Mouse (Mus musculus): ENCODE measurements around the gene Zfp945. TPM values are rescaled to one million over a fixed set of nuclear protein-coding genes. Genes with fewer than 3 reads are reported as not detected.
"Not testable (repeated sequence)": the region's sequence is repeated elsewhere in the genome, so short reads cannot be mapped to it uniquely, and the experiment has no call there.

Gene Zfp945
- polyA plus RNA-seq (2015; fragmentation: Nextera tagmentation; extraction: Ambion mirVana) = 22.3 and 24.0 TPM in 2 replicates

DNA sequence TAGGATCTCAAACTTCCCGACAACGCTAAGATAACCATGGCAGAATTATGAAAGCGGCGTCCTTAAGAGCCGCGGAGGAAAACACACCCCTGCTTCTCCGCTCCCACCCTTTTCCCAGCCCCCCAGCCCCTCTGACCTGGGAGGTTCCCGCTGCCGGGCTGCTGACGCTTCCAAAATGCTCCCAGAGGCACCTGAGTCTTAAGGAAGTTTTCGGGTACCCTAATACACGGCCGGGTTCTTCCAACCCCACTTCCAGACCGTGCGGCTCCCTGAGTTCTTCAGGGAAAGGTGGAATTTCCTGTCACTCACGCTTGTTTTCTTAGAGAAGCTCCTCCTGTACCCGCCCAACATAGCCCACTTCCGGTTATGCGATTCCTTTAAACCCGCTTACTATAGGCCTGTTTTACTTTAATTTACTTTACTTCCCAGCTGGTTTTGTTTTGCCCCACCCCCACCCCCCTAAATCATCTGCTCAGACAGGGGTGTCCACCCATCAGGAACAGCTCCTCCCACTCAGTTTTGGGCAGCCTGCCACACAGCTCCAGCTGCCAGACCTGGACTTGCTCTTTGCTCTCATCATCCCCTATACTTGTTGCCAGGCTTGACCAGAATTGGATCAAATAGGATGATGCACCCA lies at the start of gene Zfp945:
Gene Zfp945, minus strand, starts transcription at position 290 of the 637 bp plus-strand sequence.
- no peaks in the 10 kb centered on the region for H3K27me3 ChIP-seq
- H3K4me2 ChIP-seq (replicated peaks) = peak within 1 kb of the TSS; percentile 71
- H3K4me3 ChIP-seq = peak within 1 kb of the TSS; percentile 82
- H3K36me3 ChIP-seq = peaks cover 23% of the 10 kb centered on the region
- ATAC-seq (replicated peaks) = peak; percentile 98
- peak within 1 kb of the TSS; percentile 79 for H3K27ac ChIP-seq (replicated peaks)
- H3K9ac ChIP-seq (replicated peaks) = peak within 1 kb of the TSS; percentile 82
- H3K9me3 ChIP-seq = no peaks in the 10 kb centered on the region
- H3K4me1 ChIP-seq = peaks cover 14% of the 10 kb centered on the region
- WGBS = under 1% methylated on average over 20 of the region's 20 CpGs

DNA sequence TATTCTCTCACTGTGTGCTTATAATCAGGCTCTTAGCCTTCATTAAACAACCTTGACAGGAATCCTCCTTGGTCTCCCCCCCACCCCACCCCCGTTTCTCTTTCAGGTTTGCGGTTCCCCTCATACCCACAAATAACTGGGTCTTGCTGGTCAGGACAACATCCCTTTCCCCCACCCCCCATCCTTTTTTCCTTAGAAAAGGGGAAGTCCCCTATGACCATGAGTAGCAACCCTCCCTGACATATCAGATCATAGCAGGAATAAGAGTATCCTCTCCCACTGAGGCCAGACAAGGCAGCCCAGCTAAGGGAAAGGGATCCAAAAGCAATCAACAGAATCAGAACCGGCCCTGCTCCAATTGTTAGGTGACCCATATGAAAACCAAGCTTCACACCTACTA lies 21.4 kb upstream of the Zfp945 start:
- no peak for ATAC-seq (replicated peaks)
- H3K27ac ChIP-seq (replicated peaks) = no peak overlapping the region
- H3K27me3 ChIP-seq = no peaks in the 10 kb centered on the region
- 86% methylated on average over 3 of the region's 3 CpGs for WGBS
- no peak overlapping the region for H3K9ac ChIP-seq (replicated peaks)
- no peak overlapping the region for H3K4me2 ChIP-seq (replicated peaks)
- H3K9me3 ChIP-seq = peaks cover 10% of the 10 kb centered on the region; the same call in 1 of the 2 replicates
- H3K36me3 ChIP-seq = no peaks in the 10 kb centered on the region
- no peaks in the 10 kb centered on the region for H3K4me1 ChIP-seq
- H3K4me3 ChIP-seq = no peak overlapping the region

DNA sequence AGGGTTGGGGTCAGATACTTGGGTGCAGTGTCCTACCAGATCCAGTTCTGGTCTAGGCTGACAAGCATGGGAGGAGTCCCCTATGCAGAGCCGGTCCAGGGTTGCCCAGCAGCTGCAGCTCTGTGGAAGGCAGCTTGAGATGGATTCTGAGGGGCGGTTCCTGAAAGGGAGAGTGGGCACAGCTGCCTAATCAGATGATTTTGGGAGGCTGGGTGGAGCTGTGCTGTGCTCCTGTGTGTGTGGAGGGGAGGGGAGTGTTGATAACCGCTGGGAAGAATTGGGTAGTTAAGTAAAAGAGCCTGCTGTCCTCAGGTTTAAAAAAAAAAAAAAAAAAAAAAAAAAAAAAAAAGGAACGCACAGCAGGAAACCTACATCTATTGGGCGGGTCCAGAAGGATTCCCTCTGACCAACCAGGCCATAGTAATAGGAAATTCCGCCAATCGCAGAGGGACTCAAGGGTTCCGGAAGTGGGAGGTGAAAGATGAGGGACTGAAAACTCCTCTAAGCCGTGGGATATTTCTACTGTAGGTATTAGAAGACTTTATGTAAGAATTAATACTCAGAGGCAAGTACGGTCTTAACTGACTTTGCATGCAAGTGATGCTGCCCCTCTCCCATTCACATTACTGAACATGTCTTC lies 17.2 kb upstream of the Zfp945 start:
- Histone ChIP-seq H3K36me3 (no peaks in the 10 kb centered on the region), H3K9ac (replicated peaks) (no peak overlapping the region), H3K9me3 (0 out of 2 replicates have a peak, but pooled peaks cover 4% of the 10 kb centered on the region), H3K4me3 (no peak overlapping the region), H3K4me2 (replicated peaks) (no peak overlapping the region), H3K27me3 (no peaks in the 10 kb centered on the region), H3K4me1 (no peaks in the 10 kb centered on the region), H3K27ac (replicated peaks) (no peak overlapping the region)
- no peak for ATAC-seq (replicated peaks)
- 67% methylated on average over 10 of the region's 10 CpGs for WGBS

DNA sequence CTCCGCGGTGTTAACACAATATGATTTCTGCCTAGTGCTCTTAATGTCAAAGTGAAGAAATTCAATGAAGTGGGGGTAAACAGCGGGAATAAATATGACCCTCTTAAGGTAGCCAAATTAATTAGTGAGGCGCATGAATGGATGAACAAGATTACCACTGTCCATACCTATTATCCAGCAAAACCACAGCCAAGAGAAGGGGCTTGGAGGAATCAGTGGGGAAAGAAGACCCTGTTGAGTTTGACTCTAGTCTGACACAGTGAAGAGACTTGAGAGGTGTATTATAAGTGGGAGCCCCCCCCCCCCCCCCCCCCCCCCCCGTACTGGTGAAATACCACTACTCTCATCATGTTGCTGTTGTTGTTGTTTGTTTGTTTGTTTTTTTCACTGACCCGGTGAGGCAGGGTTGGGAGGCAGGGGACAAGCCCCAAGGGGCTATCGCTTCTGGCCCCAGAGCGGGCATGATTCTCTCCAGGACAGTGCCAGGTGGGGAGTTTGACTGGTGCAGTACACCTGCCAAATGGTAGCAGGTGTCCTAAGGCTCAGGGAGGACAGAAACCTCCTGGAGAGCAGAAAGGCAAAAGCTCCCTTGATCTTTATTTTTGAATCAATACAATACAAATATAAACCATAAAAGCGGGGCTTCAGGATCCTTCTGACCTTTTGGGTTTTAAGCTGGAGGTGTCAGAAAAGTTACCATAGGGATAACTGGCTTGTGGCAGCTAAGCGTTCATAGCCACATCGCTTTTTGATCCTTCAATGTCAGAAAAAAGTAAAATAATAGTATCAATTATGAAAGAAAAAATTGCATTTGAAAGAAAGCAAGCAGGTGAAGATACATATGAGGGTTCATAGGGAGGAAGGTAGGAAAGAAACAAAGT lies 10.7 kb upstream of the Zfp945 start:
- H3K27me3 ChIP-seq = no peaks in the 10 kb centered on the region
- H3K4me2 ChIP-seq (replicated peaks) = no peak overlapping the region
- H3K4me3 ChIP-seq = no peak overlapping the region
- ATAC-seq (replicated peaks) = no peak
- 93% methylated on average over 10 of the region's 11 CpGs for WGBS
- no peaks in the 10 kb centered on the region for H3K9me3 ChIP-seq
- H3K36me3 ChIP-seq = no peaks in the 10 kb centered on the region
- H3K9ac ChIP-seq (replicated peaks) = no peak overlapping the region
- no peak overlapping the region for H3K27ac ChIP-seq (replicated peaks)
- H3K4me1 ChIP-seq = no peaks in the 10 kb centered on the region

DNA sequence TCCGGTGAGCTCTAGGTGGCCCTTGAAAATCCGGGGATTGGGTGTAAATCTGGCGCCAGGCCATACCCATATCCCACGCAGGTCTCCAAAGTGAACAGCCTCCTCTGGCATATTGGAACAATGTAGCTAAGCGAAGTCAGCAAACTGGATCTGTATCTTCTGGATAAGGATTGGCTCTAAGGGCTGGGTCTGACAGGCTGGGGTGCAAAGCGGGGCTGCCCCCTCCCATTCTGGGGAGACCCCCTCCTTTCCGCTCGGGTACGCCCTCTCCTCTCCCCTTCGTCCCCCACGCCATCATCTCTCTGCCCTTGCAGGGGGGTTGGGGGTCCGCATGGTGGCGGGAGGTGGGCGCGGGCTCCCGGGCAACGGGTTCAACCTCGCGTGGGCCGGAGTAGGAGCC lies 9.4 kb upstream of the Zfp945 start:
- Histone ChIP-seq H3K27me3 (no peaks in the 10 kb centered on the region), H3K4me2 (replicated peaks) (no peak overlapping the region), H3K4me1 (no peaks in the 10 kb centered on the region), H3K9me3 (no peaks in the 10 kb centered on the region), H3K4me3 (no peak overlapping the region), H3K36me3 (no peaks in the 10 kb centered on the region), H3K9ac (replicated peaks) (no peak overlapping the region), H3K27ac (replicated peaks) (no peak overlapping the region)
- no peak for ATAC-seq (replicated peaks)
- WGBS = 86% methylated on average over 20 of the region's 20 CpGs

DNA sequence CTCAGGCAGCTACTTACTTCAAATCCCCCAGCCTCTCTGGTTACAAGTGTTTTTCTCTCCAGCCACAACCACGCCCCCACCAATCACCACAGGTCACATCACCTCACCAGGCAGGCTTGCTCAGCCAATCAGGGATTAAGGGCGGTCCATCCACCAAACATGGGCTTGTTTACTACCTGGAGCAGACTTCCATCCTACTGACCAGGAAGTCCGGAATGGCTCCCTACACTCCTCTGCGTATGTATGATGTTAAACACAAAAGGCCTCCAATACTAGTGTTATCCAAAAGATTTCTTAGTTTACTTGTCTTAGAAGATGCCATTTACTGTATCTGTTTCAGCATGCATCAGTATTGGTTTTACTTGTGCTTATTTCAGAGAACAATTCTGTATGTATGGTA lies 8.6 kb upstream of the Zfp945 start:
- 91% methylated on average over 4 of the region's 4 CpGs for WGBS
- H3K27me3 ChIP-seq, H3K4me3 ChIP-seq: not testable (repeated sequence)

DNA sequence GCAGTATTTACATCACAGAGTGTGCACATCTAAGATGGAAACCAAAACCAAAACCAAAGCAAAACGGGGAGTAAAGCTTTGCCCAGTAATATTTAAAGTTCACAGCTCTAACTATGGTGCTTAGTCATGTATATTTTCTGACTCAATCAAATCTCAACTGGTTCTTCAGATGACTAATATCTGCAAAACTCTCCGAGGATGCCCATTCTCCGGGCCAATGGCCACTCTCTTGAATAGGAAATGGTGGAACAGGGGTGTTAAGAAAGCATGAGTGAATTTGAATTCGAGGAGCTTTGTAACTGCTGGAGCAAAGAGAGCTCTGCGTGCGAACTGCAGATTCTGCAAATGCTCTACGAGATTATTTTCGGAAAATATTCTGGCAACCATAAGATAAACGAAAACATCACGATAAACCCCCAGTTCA lies 501 bp downstream of the Zfp945 start:
- Histone ChIP-seq H3K36me3 (peaks cover 27% of the 10 kb centered on the region), H3K9ac (replicated peaks) (peak overlapping the region; percentile 82), H3K9me3 (no peaks in the 10 kb centered on the region), H3K4me3 (peak overlapping the region; percentile 82), H3K4me1 (peaks cover 14% of the 10 kb centered on the region), H3K27ac (replicated peaks) (peak overlapping the region; percentile 79), H3K4me2 (replicated peaks) (peak overlapping the region; percentile 71), H3K27me3 (no peaks in the 10 kb centered on the region)
- 2% methylated on average over 10 of the region's 10 CpGs for WGBS
- ATAC-seq (replicated peaks) = peak; percentile 57

More for the DNA sequence above, 8.6 kb upstream of the Zfp945 start:
- ATAC-seq (replicated peaks); H3K27ac ChIP-seq (replicated peaks); H3K36me3 ChIP-seq; H3K9ac ChIP-seq (replicated peaks); H3K4me1 ChIP-seq; H3K4me2 ChIP-seq (replicated peaks); H3K9me3 ChIP-seq: not testable (repeated sequence)

DNA sequence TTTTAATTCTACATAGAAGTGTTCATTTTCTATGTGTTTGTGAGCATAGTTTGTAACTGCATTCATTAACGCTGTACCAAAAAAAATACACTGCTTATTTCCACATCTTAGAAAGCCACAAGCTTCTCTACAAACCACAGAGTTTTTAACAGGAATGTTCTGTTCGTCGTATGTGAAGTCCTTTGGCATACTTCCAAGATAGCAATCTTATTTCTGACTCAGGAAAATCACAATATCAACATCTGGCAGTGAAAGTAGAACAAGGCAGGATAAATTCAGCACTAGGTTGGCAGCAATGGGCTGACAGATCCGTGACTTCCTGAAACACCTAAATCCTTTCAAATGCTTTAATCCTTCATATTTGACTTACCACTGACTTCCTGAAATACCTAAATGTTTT lies 45.8 kb downstream of the Zfp945 start:
- no peak overlapping the region for H3K27ac ChIP-seq (replicated peaks)
- no peaks in the 10 kb centered on the region for H3K27me3 ChIP-seq
- no peak for ATAC-seq (replicated peaks)
- H3K4me3 ChIP-seq = no peak overlapping the region
- H3K4me2 ChIP-seq (replicated peaks) = no peak overlapping the region
- 82% methylated on average over 4 of the region's 4 CpGs for WGBS
- no peak overlapping the region for H3K9ac ChIP-seq (replicated peaks)
- H3K36me3 ChIP-seq = no peaks in the 10 kb centered on the region
- H3K9me3 ChIP-seq = no peaks in the 10 kb centered on the region
- peaks cover 5% of the 10 kb centered on the region for H3K4me1 ChIP-seq

DNA sequence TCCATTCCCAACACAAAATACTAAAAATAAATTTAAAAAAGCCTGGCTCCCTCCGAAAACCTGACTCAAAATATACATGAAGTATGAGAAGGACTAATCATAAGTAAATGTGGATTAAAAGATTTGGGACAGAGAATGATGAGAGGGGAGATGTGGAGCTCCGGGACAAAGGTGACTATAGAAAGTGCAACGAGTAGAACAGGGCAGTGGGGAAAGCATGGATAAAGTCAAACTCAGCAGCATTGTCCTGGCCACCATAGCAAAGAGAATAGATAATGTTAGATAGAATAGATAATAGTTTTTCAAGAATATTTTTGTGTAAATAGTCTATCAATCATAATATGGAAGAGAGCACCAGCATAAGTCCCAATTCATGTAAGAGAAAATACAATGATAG lies 48.7 kb downstream of the Zfp945 start:
- peaks cover 13% of the 10 kb centered on the region for H3K36me3 ChIP-seq
- no peaks in the 10 kb centered on the region for H3K9me3 ChIP-seq
- ATAC-seq (replicated peaks) = no peak
- H3K27me3 ChIP-seq = no peaks in the 10 kb centered on the region
- peak overlapping the region; percentile 44 for H3K4me2 ChIP-seq (replicated peaks)
- H3K27ac ChIP-seq (replicated peaks) = peak overlapping the region; percentile 95
- 58% methylated on average over 3 of the region's 3 CpGs for WGBS
- peak overlapping the region; percentile 76 for H3K9ac ChIP-seq (replicated peaks)
- peak overlapping the region; percentile 71 for H3K4me3 ChIP-seq
- H3K4me1 ChIP-seq = peaks cover 10% of the 10 kb centered on the region

DNA sequence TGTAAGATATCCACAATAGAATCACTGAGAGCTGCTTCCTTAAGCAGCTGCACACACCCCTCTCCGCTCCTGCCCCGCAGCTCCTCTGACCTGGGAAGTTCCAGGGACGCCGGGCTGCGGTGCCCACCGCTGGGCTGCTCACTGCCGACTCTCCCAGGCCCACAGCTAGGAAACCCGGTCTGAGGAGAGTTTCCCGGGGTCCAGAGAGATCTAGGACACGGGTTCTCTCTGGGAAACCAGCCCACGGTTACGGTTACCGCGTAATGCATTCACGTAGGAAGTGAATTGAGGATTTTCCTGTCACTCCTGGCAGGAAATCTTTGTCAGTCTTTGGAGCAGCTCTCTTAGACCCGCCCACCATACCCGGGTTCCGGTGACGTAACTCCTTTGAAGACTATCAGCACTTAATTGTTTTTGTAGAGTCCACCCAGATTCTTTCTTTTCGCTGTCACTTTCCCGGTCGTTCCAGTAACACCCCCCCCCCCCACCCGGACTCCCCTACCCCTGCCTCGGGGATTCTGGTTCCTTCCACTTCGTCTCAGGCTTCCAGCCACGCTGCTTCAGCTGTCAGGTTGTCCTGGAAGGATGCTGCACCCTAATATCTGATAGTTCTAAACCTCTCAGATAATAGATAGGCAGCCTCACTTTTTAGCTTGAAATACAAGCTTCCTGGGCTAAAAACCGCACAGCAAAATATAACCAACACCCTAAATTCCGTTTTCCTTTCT lies 49.3 kb downstream of the Zfp945 start:
- Histone ChIP-seq H3K36me3 (peaks cover 13% of the 10 kb centered on the region), H3K4me2 (replicated peaks) (peak overlapping the region; percentile 44), H3K4me1 (peaks cover 10% of the 10 kb centered on the region), H3K27me3 (no peaks in the 10 kb centered on the region), H3K9me3 (no peaks in the 10 kb centered on the region), H3K27ac (replicated peaks) (peak overlapping the region; percentile 95), H3K4me3 (peak overlapping the region; percentile 71), H3K9ac (replicated peaks) (peak overlapping the region; percentile 76)
- under 1% methylated on average over 28 of the region's 28 CpGs for WGBS
- peak; percentile 98 for ATAC-seq (replicated peaks)

DNA sequence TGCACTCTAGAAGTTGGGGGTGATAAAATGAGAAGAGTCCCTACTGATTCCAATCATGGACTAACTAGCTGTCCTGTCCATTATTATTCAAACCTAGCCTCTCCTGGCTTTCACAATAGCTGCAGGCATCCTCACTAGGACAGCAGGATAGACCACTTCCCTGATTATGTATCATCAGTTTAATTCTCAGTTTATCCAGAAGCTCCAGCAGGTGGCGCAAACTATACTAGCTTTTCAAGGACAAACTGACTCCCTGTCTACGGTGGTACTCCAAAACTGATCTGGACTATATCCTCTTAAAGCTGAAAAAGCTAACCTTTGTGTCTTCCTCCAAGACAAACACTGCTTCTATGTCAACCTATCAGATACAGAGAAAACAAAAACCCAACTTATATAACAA lies 67.2 kb downstream of the Zfp945 start:
- ATAC-seq (replicated peaks) = no peak
- H3K4me2 ChIP-seq (replicated peaks) = no peak overlapping the region
- no peaks in the 10 kb centered on the region for H3K27me3 ChIP-seq
- no peaks in the 10 kb centered on the region for H3K4me1 ChIP-seq
- peaks cover 32% of the 10 kb centered on the region for H3K9me3 ChIP-seq
- no peak overlapping the region for H3K4me3 ChIP-seq
- WGBS = 71% methylated on average over 2 of the region's 2 CpGs
- no peak overlapping the region for H3K27ac ChIP-seq (replicated peaks)
- H3K9ac ChIP-seq (replicated peaks) = no peak overlapping the region
- H3K36me3 ChIP-seq = peaks cover 52% of the 10 kb centered on the region

All from forebrain, embryonic 15.5 days (tissue).